Mouse (Mus musculus) kidney, adult 8-10 months (tissue): ENCODE results near the gene Mt2.

ENCODE experiments used
- DNase-seq, 2 experiments: peaks; one replicate each; pipeline ENCODE4 v3.0.0; 2022

The Mt2 gene

GRCm38 (mm10) chr8:94172809-94173732 lies 607 bp downstream of the Mt2 start:
- no peak for DNase-seq

GRCm38 (mm10) chr8:94173848-94174403 lies 1.5 kb downstream of the Mt2 start:
- DNase-seq = no peak

- no peak for DNase-seq
Measured at GRCm38 (mm10) chr8:94174619-94175213, 2.3 kb downstream of the Mt2 start.

- no peak for DNase-seq
Measured at GRCm38 (mm10) chr8:94177716-94178390, 5.4 kb downstream of the Mt2 start.

GRCm38 (mm10) chr8:94178857-94179712 lies 6.6 kb downstream of the Mt2 start, which contains the start of gene Mt1:
Gene Mt1 (plus strand): TSS chr8:94179082.
- DNase-seq = peak; percentile 87 to 89

- peak in 1 of 2 experiments; percentile 30 for DNase-seq
Measured at GRCm38 (mm10) chr8:94179713-94180560, 7.5 kb downstream of the Mt2 start.

GRCm38 (mm10) chr8:94180561-94180908 lies 8.1 kb downstream of the Mt2 start:
- DNase-seq = no peak

- no peak for DNase-seq
Measured at GRCm38 (mm10) chr8:94182055-94182929, 9.8 kb downstream of the Mt2 start.

- DNase-seq = peak; percentile 81 to 85
Measured at GRCm38 (mm10) chr8:94183117-94183516, 10.7 kb downstream of the Mt2 start.

GRCm38 (mm10) chr8:94184357-94184843 lies 11.9 kb downstream of the Mt2 start:
- DNase-seq = no peak

GRCm38 (mm10) chr8:94185791-94186190 lies 13.3 kb downstream of the Mt2 start:
- no peak for DNase-seq

- DNase-seq = peak; percentile 75 to 87
Measured at GRCm38 (mm10) chr8:94186542-94186941, 14.1 kb downstream of the Mt2 start.

- DNase-seq = no peak
Measured at GRCm38 (mm10) chr8:94187290-94188002, 15.0 kb downstream of the Mt2 start.

GRCm38 (mm10) chr8:94189275-94190031 lies 17.0 kb downstream of the Mt2 start:
- DNase-seq = no peak

- peak; percentile 82 to 83 for DNase-seq
Measured at GRCm38 (mm10) chr8:94191101-94191691, 18.7 kb downstream of the Mt2 start.

- DNase-seq = no peak
Measured at GRCm38 (mm10) chr8:94192926-94193325, 20.5 kb downstream of the Mt2 start.

GRCm38 (mm10) chr8:94194591-94195223 lies 22.2 kb downstream of the Mt2 start:
- no peak for DNase-seq
